Mouse (Mus musculus) MEL (cell line): Measurements from ENCODE around the gene Chrne. TPM values are rescaled to one million over a fixed set of nuclear protein-coding genes. Genes with fewer than 3 reads are reported as not detected.

Experiments
- DNase-seq: peaks from one replicate; pipeline ENCODE4 v3.0.0; 2011; ENCODE audit warnings: low read depth, low spot score
- H3K27ac ChIP-seq: 2 replicates; pipeline ENCODE4 v1.5.1; 2012; ENCODE audit warnings: low read depth, mild to moderate bottlenecking, control low read depth, low read length, moderate library complexity; ENCODE audit not compliant: control insufficient read depth
- H3K27me3 ChIP-seq, 2 experiments: fragments of 150-350 bp in 1 of 2; sonication (generic) in 1 of 2; 2 replicates each; pipeline ENCODE4 v1.6.1; 2012; ENCODE audit warnings: low read length in 2 of 2, mild to moderate bottlenecking in 2 of 2, improper control_type of control experiment in 1 of 2, moderate library complexity in 1 of 2; ENCODE audit not compliant: insufficient read depth in 2 of 2, control insufficient read depth in 1 of 2
- H3K36me3 ChIP-seq, 2 experiments: 2 replicates each; pipeline ENCODE4 v1.6.1; 2012 to 2014; ENCODE audit warnings: low read length in 2 of 2, improper control_type of control experiment in 1 of 2, inconsistent platforms in 1 of 2, mild to moderate bottlenecking in 1 of 2; ENCODE audit not compliant: insufficient read depth in 2 of 2, control insufficient read depth in 1 of 2
- H3K4me1 ChIP-seq, 2 experiments: fragments of 150-350 bp in 1 of 2; sonication (generic) in 1 of 2; 2 replicates each; pipeline ENCODE4 v1.6.1; 2012; ENCODE audit warnings: low read length in 2 of 2, improper control_type of control experiment in 1 of 2, mild to moderate bottlenecking in 1 of 2; ENCODE audit not compliant: insufficient read depth in 2 of 2, control insufficient read depth in 1 of 2
- H3K4me3 ChIP-seq, 2 experiments: fragments of 150-350 bp in 1 of 2; sonication (generic) in 1 of 2; 2 replicates each; pipeline ENCODE4 v1.5.1; 2012; ENCODE audit warnings: low read depth in 2 of 2, low read length in 2 of 2, mild to moderate bottlenecking in 2 of 2, moderate library complexity in 2 of 2, control low read depth in 1 of 2, improper control_type of control experiment in 1 of 2; ENCODE audit not compliant: control insufficient read depth in 1 of 2, insufficient read depth in 1 of 2
- H3K79me2 ChIP-seq: 2 replicates; pipeline ENCODE4 v1.6.1; 2012; ENCODE audit warnings: mild to moderate bottlenecking, low read length, moderate library complexity; ENCODE audit not compliant: control insufficient read depth, poor library complexity, insufficient read depth
- H3K9ac ChIP-seq: 2 replicates; pipeline ENCODE4 v1.6.1; 2012; ENCODE audit warnings: low read depth, mild to moderate bottlenecking, control low read depth, low read length, moderate library complexity; ENCODE audit not compliant: control insufficient read depth, poor library complexity, severe bottlenecking
- H3K9me3 ChIP-seq: fragments of 150-350 bp; sonication (generic); replicated peaks from 2 replicates; pipeline ENCODE4 v1.6.1; 2012; ENCODE audit warnings: mild to moderate bottlenecking, low read length, improper control_type of control experiment, moderate library complexity; ENCODE audit not compliant: insufficient read depth
- BHLHE40 ChIP-seq: IDR thresholded peaks from 2 replicates; pipeline ENCODE4 v1.6.1; 2012; ENCODE audit warnings: low read depth, mild to moderate bottlenecking, inconsistent platforms, low read length, improper control_type of control experiment, borderline replicate concordance
- CHD1 ChIP-seq: IDR thresholded peaks from 2 replicates; pipeline ENCODE4 v1.6.1; 2012; ENCODE audit warnings: low read depth, mild to moderate bottlenecking, inconsistent platforms, low read length, improper control_type of control experiment
- CHD2 ChIP-seq: IDR thresholded peaks from 2 replicates; pipeline ENCODE4 v1.6.1; 2011; ENCODE audit warnings: low read length, improper control_type of control experiment
- CTCF ChIP-seq, 3 experiments: IDR thresholded peaks in 2 of 3; conservative IDR thresholded peaks in 1 of 3; 2 replicates each; pipeline ENCODE4 v1.5.1; 2011 to 2012; ENCODE audit warnings: low read length in 3 of 3, low read depth in 2 of 3, mild to moderate bottlenecking in 2 of 3, improper control_type of control experiment in 1 of 3, inconsistent platforms in 1 of 3, mixed read lengths in 1 of 3, moderate library complexity in 1 of 3; ENCODE audit not compliant: control insufficient read depth in 1 of 3, insufficient read depth in 1 of 3, poor library complexity in 1 of 3, severe bottlenecking in 1 of 3
- EP300 ChIP-seq, 2 experiments: IDR thresholded peaks; 2 replicates each; pipeline ENCODE4 v1.6.1; 2011; ENCODE audit warnings: improper control_type of control experiment in 2 of 2, low read length in 2 of 2, low read depth in 1 of 2, mild to moderate bottlenecking in 1 of 2
- ETS1 ChIP-seq: IDR thresholded peaks from 2 replicates; pipeline ENCODE4 v1.6.1; 2012; ENCODE audit warnings: low read depth, mild to moderate bottlenecking, inconsistent platforms, low read length, improper control_type of control experiment, moderate library complexity
- GABPA ChIP-seq: IDR thresholded peaks from 2 replicates; pipeline ENCODE4 v1.6.1; 2012; ENCODE audit warnings: low read depth, mild to moderate bottlenecking, inconsistent platforms, low read length, improper control_type of control experiment, moderate library complexity
- GATA1 ChIP-seq: IDR thresholded peaks from 2 replicates; pipeline ENCODE4 v1.6.1; 2011; ENCODE audit warnings: low read depth, low read length, improper control_type of control experiment
- JUND ChIP-seq: IDR thresholded peaks from 2 replicates; pipeline ENCODE4 v1.6.1; 2011; ENCODE audit warnings: low read depth, mild to moderate bottlenecking, improper control_type of control experiment, low read length
- MAFK ChIP-seq: IDR thresholded peaks from 2 replicates; pipeline ENCODE4 v1.6.1; 2011; ENCODE audit warnings: low read depth, mild to moderate bottlenecking, low read length, improper control_type of control experiment, borderline replicate concordance
- MAX ChIP-seq: IDR thresholded peaks from 2 replicates; pipeline ENCODE4 v1.6.1; 2011; ENCODE audit warnings: low read length, improper control_type of control experiment
- MEF2A ChIP-seq: IDR thresholded peaks from 2 replicates; pipeline ENCODE4 v1.6.1; 2014; ENCODE audit warnings: low read depth, mild to moderate bottlenecking, inconsistent platforms, low read length, improper control_type of control experiment; ENCODE audit not compliant: poor library complexity, insufficient replicate concordance, severe bottlenecking; ENCODE audit errors: extremely low read depth
- MYB ChIP-seq: IDR thresholded peaks from 2 replicates; pipeline ENCODE4 v1.6.1; 2011; ENCODE audit warnings: mild to moderate bottlenecking, low read depth, low read length, improper control_type of control experiment
- MYC ChIP-seq: IDR thresholded peaks from 2 replicates; pipeline ENCODE4 v1.6.1; 2011; ENCODE audit warnings: low read depth, mild to moderate bottlenecking, low read length, improper control_type of control experiment, moderate library complexity
- NRF1 ChIP-seq: IDR thresholded peaks from 2 replicates; pipeline ENCODE4 v1.6.1; 2014; ENCODE audit warnings: low read depth, mild to moderate bottlenecking, inconsistent platforms, low read length, improper control_type of control experiment, moderate library complexity; ENCODE audit not compliant: poor library complexity, insufficient read depth, severe bottlenecking
- POLR2AphosphoS2 ChIP-seq: IDR thresholded peaks from 2 replicates; pipeline ENCODE4 v1.6.1; 2011; ENCODE audit warnings: low read length, improper control_type of control experiment
- RAD21 ChIP-seq: IDR thresholded peaks from 2 replicates; pipeline ENCODE4 v1.6.1; 2011; ENCODE audit warnings: mild to moderate bottlenecking, low read depth, low read length, improper control_type of control experiment
- SIN3A ChIP-seq: IDR thresholded peaks from 2 replicates; pipeline ENCODE4 v1.6.1; 2012; ENCODE audit warnings: low read length, improper control_type of control experiment, inconsistent platforms
- TAL1 ChIP-seq: IDR thresholded peaks from 2 replicates; pipeline ENCODE4 v1.6.1; 2012; ENCODE audit warnings: mild to moderate bottlenecking, inconsistent platforms, low read length, moderate library complexity, mixed read lengths
- TBP ChIP-seq: IDR thresholded peaks from 2 replicates; pipeline ENCODE4 v1.8.0; 2011; ENCODE audit warnings: low read depth, low read length, improper control_type of control experiment
- USF2 ChIP-seq, 2 experiments: IDR thresholded peaks; 2 replicates each; pipeline ENCODE4 v1.6.1; 2011 to 2012; ENCODE audit warnings: improper control_type of control experiment in 2 of 2, low read length in 2 of 2, borderline replicate concordance in 1 of 2, inconsistent platforms in 1 of 2, low read depth in 1 of 2, mild to moderate bottlenecking in 1 of 2; ENCODE audit not compliant: insufficient read depth in 1 of 2
- ZKSCAN1 ChIP-seq: IDR thresholded peaks from 2 replicates; pipeline ENCODE4 v1.6.1; 2012; ENCODE audit warnings: low read depth, mild to moderate bottlenecking, inconsistent platforms, low read length, improper control_type of control experiment, moderate library complexity
- ZNF384 ChIP-seq: IDR thresholded peaks from 2 replicates; pipeline ENCODE4 v1.6.1; 2012; ENCODE audit warnings: low read depth, mild to moderate bottlenecking, inconsistent platforms, low read length, improper control_type of control experiment
- polyA plus RNA-seq, 2 experiments: library from polyadenylated mRNA; stranded (reverse) in 1 of 2; unstranded in 1 of 2; fragments of >175 nt in 1 of 2; fragments of >200 nt in 1 of 2; gene quantifications; 2 replicates each; pipeline versions ENCODE4 v1.2.1 to v1.2.4; 2012; ENCODE audit warnings: low replicate concordance in 2 of 2, low read depth in 1 of 2; ENCODE audit not compliant: insufficient read length in 2 of 2, insufficient read depth in 1 of 2, missing spikeins in 1 of 2
- total RNA-seq: library from RNA; depleted of rRNA; stranded (reverse); fragments of 300-350 nt; gene quantifications from 2 replicates; pipeline ENCODE4 v1.2.3, GENCODE M21; 2012

Gene Chrne
- total and polyA plus RNA-seq, 3 experiments: 0.33 to 0.54 TPM; not detected in 1

DNA sequence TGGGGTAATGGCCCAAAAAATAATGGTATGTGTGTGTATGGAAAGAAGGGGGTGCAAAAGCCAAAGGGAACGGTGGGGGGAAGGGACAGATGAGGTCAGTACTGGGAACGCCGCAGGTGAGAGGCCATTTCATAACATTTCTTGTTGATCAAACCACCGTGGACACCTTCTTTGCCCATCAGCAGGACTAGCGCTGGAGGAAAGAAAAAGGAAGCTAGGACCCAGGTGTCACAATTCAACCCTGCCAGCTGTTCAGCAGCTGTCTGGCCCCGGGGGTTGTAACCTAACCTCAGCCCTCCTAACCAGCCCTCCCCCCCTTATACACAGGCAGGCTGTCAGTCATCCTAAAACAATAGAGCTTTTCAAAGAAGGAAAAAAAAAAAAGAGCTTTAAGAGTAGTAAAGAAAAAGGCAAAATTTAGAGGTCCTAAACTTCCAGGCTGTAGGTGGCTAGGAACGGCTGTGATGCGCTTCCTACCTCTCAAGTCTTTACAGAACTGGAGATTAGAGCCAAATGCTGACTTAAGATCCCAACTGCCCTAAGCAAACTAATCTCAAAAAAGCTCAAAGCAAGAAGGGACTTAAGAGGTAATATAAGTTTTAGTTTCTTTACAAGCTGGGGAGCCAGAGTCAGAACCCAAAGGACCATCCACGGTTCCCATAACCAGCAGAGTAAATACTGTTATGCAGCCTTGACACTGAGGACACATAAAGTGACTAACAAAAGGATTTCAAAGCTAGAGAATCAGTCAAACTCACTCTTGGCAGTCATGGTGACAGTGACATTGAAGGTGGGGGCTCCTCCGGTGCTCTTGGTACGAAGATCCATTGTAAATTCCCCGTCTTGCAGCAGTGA, 33.2 kb upstream of the Chrne start:
- TF ChIP-seq SIN3A: peak; percentile 57
- TF ChIP-seq TAL1: no peak
- TF ChIP-seq GABPA: no peak
- TF ChIP-seq TBP: no peak
- TF ChIP-seq ZKSCAN1: no peak
- no peak for TF ChIP-seq MEF2A
- TF ChIP-seq ZNF384: no peak
- TF ChIP-seq MAFK: no peak
- TF ChIP-seq MYC: no peak
- no peak for TF ChIP-seq JUND
- no peak for TF ChIP-seq RAD21
- TF ChIP-seq NRF1: no peak
- no peak for TF ChIP-seq BHLHE40
- no peak; a peak in 1 of 4 replicates for TF ChIP-seq EP300 (IDR thresholded peaks at IDR 0.05; ENCODE audit: low read depth in 1 of 2, low read length in 2 of 2)
- TF ChIP-seq GATA1: no peak
- peak; percentile 3; the same call in 1 of the 2 replicates for TF ChIP-seq CHD2
- no peak for TF ChIP-seq MYB
- TF ChIP-seq USF2 (IDR thresholded peaks at IDR 0.05; ENCODE audit: borderline replicate concordance in 1 of 2, insufficient read depth in 1 of 2, low read depth in 1 of 2, low read length in 2 of 2): no peak
- peak; percentile 21; the same call in 1 of the 2 replicates for TF ChIP-seq POLR2AphosphoS2
- no peak for TF ChIP-seq CHD1
- no peak for TF ChIP-seq MAX
- no peak for TF ChIP-seq CTCF (IDR thresholded peaks at IDR 0.05 in 2 of 3, conservative IDR thresholded peaks at IDR 0.05 in 1 of 3; ENCODE audit: control insufficient read depth in 1 of 3, insufficient read depth in 1 of 3, low read depth in 2 of 3, low read length in 3 of 3, poor library complexity in 1 of 3, severe bottlenecking in 1 of 3)
- TF ChIP-seq ETS1: peak; percentile 85

More for the DNA sequence above, 33.2 kb upstream of the Chrne start:
- no peaks in the 10 kb centered on the region for H3K9me3 ChIP-seq
- peaks cover 17 to 52% of the 10 kb centered on the region in 2 experiments for H3K36me3 ChIP-seq
- peak overlapping the region; percentile 96 to 98 for H3K4me3 ChIP-seq
- H3K9ac ChIP-seq: peak overlapping the region; percentile 99
- peaks cover 14 to 49% of the 10 kb centered on the region in 2 experiments for H3K4me1 ChIP-seq
- peak overlapping the region; percentile 73 for H3K27ac ChIP-seq
- peaks cover 76% of the 10 kb centered on the region for H3K79me2 ChIP-seq
- peak; percentile 55 for DNase-seq
- H3K27me3 ChIP-seq: no peaks in the 10 kb centered on the region
